Mouse (Mus musculus): ENCODE data around the gene Ikzf2. TPM values are rescaled to one million over a fixed set of nuclear protein-coding genes. Genes with fewer than 3 reads are reported as not detected.

The Ikzf2 gene
- polyA plus RNA-seq, 1 experiment from 2014 or later: 1.7 TPM

- 2% methylated on average over 11 of the region's 11 CpGs for WGBS
- peak; percentile 24 for DNase-seq (ENCODE audit: low spot score)
- H3K4me2 ChIP-seq (ENCODE audit: low read length): peak overlapping the region; percentile 63
Observed at GRCm38 (mm10) chr1:69685049-69685889, 1.8 kb downstream of the Ikzf2 start.

GRCm38 (mm10) chr1:69684280-69685040 is 2.6 kb downstream of the Ikzf2 start:
- 0 out of 2 replicates have a peak overlapping the region, but pooled peaks have one; percentile 60 for H3K27ac ChIP-seq
- H3K9me3 ChIP-seq (replicated peaks; ENCODE audit: low read length): no peaks in the 10 kb centered on the region
- H3K27me3 ChIP-seq (ENCODE audit: insufficient read depth, low read length): no peaks in the 10 kb centered on the region
- ATAC-seq (replicated peaks; ENCODE audit: low FRiP score, low read depth): no peak
- H3K9ac ChIP-seq (ENCODE audit: low read depth, low read length): no peak overlapping the region
- H3K36me3 ChIP-seq (ENCODE audit: insufficient read depth, low read length): no peaks in the 10 kb centered on the region
- 29% methylated on average over 13 of the region's 13 CpGs for WGBS
- H3K4me1 ChIP-seq (replicated peaks; ENCODE audit: insufficient read depth, low read length): 0 out of 2 replicates have a peak, but pooled peaks cover 2% of the 10 kb centered on the region
- peak overlapping the region; percentile 63 for H3K4me2 ChIP-seq (ENCODE audit: low read length)
- TF ChIP-seq CTCF (IDR thresholded peaks at IDR 0.05; ENCODE audit: low read depth): no peak
- peak overlapping the region; percentile 66 for H3K4me3 ChIP-seq (replicated peaks; ENCODE audit: low read depth, low read length)
- DNase-seq (ENCODE audit: low spot score): no peak

More at GRCm38 (mm10) chr1:69685049-69685889, 1.8 kb downstream of the Ikzf2 start:
- peak overlapping the region; percentile 47; the same call in 1 of the 2 replicates for H3K9ac ChIP-seq (ENCODE audit: low read depth, low read length)
- ATAC-seq (replicated peaks; ENCODE audit: low FRiP score, low read depth): no peak
- H3K27me3 ChIP-seq (ENCODE audit: insufficient read depth, low read length): no peaks in the 10 kb centered on the region
- H3K36me3 ChIP-seq (ENCODE audit: insufficient read depth, low read length): no peaks in the 10 kb centered on the region
- peak overlapping the region; percentile 66 for H3K4me3 ChIP-seq (replicated peaks; ENCODE audit: low read depth, low read length)
- H3K4me1 ChIP-seq (replicated peaks; ENCODE audit: insufficient read depth, low read length): 0 out of 2 replicates have a peak, but pooled peaks cover 2% of the 10 kb centered on the region
- peak overlapping the region; percentile 60 for H3K27ac ChIP-seq
- H3K9me3 ChIP-seq (replicated peaks; ENCODE audit: low read length): no peaks in the 10 kb centered on the region
- TF ChIP-seq CTCF (IDR thresholded peaks at IDR 0.05; ENCODE audit: low read depth): no peak

GRCm38 (mm10) chr1:69683851-69684250 is 3.2 kb downstream of the Ikzf2 start:
- DNase-seq (ENCODE audit: low spot score) (no peak), ATAC-seq (replicated peaks; ENCODE audit: low FRiP score, low read depth) (no peak)
- Histone ChIP-seq H3K27me3 (ENCODE audit: insufficient read depth, low read length) (no peaks in the 10 kb centered on the region), H3K4me3 (replicated peaks; ENCODE audit: low read depth, low read length) (no peak overlapping the region), H3K27ac (no peak overlapping the region), H3K4me2 (ENCODE audit: low read length) (peak overlapping the region; percentile 63; the same call in 1 of the 2 replicates), H3K9me3 (replicated peaks; ENCODE audit: low read length) (no peaks in the 10 kb centered on the region), H3K9ac (ENCODE audit: low read depth, low read length) (no peak overlapping the region), H3K4me1 (replicated peaks; ENCODE audit: insufficient read depth, low read length) (0 out of 2 replicates have a peak, but pooled peaks cover 1% of the 10 kb centered on the region), H3K36me3 (ENCODE audit: insufficient read depth, low read length) (no peaks in the 10 kb centered on the region)
- no peak for TF ChIP-seq CTCF (IDR thresholded peaks at IDR 0.05; ENCODE audit: low read depth)
- 52% methylated on average over 3 of the region's 3 CpGs for WGBS

- H3K4me2 ChIP-seq (ENCODE audit: low read length): no peak overlapping the region
- H3K4me3 ChIP-seq (replicated peaks; ENCODE audit: low read depth, low read length): no peak overlapping the region
- WGBS: 84% methylated on average over 8 of the region's 8 CpGs
- H3K36me3 ChIP-seq (ENCODE audit: insufficient read depth, low read length): no peaks in the 10 kb centered on the region
- ATAC-seq (replicated peaks; ENCODE audit: low FRiP score, low read depth) (no peak), DNase-seq (ENCODE audit: low spot score) (no peak)
- no peaks in the 10 kb centered on the region for H3K9me3 ChIP-seq (replicated peaks; ENCODE audit: low read length)
- H3K27ac ChIP-seq: no peak overlapping the region
- H3K9ac ChIP-seq (ENCODE audit: low read depth, low read length): no peak overlapping the region
- TF ChIP-seq CTCF (IDR thresholded peaks at IDR 0.05; ENCODE audit: low read depth): no peak
- no peaks in the 10 kb centered on the region for H3K27me3 ChIP-seq (ENCODE audit: insufficient read depth, low read length)
- no peaks in the 10 kb centered on the region for H3K4me1 ChIP-seq (replicated peaks; ENCODE audit: insufficient read depth, low read length)
Observed at GRCm38 (mm10) chr1:69683058-69683457, 4.0 kb downstream of the Ikzf2 start.

GRCm38 (mm10) chr1:69682261-69682660 is 4.8 kb downstream of the Ikzf2 start:
- WGBS: 82% methylated on average over 3 of the region's 3 CpGs
- no peak for ATAC-seq (replicated peaks; ENCODE audit: low FRiP score, low read depth)

GRCm38 (mm10) chr1:69681003-69681402 is 6.0 kb downstream of the Ikzf2 start:
- DNase-seq (ENCODE audit: low spot score): no peak
- H3K4me2 ChIP-seq (ENCODE audit: low read length): no peak overlapping the region
- no peak overlapping the region for H3K4me3 ChIP-seq (replicated peaks; ENCODE audit: low read depth, low read length)
- no peak for ATAC-seq (replicated peaks; ENCODE audit: low FRiP score, low read depth)
- TF ChIP-seq CTCF (IDR thresholded peaks at IDR 0.05; ENCODE audit: low read depth): no peak
- H3K27me3 ChIP-seq (ENCODE audit: insufficient read depth, low read length): no peaks in the 10 kb centered on the region
- no peak overlapping the region for H3K9ac ChIP-seq (ENCODE audit: low read depth, low read length)
- H3K9me3 ChIP-seq (replicated peaks; ENCODE audit: low read length): no peaks in the 10 kb centered on the region
- H3K36me3 ChIP-seq (ENCODE audit: insufficient read depth, low read length): no peaks in the 10 kb centered on the region
- H3K4me1 ChIP-seq (replicated peaks; ENCODE audit: insufficient read depth, low read length): no peaks in the 10 kb centered on the region
- H3K27ac ChIP-seq: no peak overlapping the region
- 74% methylated on average over 5 of the region's 5 CpGs for WGBS

More at GRCm38 (mm10) chr1:69682261-69682660, 4.8 kb downstream of the Ikzf2 start:
- H3K27ac ChIP-seq: no peak overlapping the region
- TF ChIP-seq CTCF (IDR thresholded peaks at IDR 0.05; ENCODE audit: low read depth): no peak
- H3K9ac ChIP-seq (ENCODE audit: low read depth, low read length): no peak overlapping the region
- no peaks in the 10 kb centered on the region for H3K9me3 ChIP-seq (replicated peaks; ENCODE audit: low read length)
- no peak for DNase-seq (ENCODE audit: low spot score)
- H3K4me3 ChIP-seq (replicated peaks; ENCODE audit: low read depth, low read length): no peak overlapping the region
- no peaks in the 10 kb centered on the region for H3K4me1 ChIP-seq (replicated peaks; ENCODE audit: insufficient read depth, low read length)
- H3K4me2 ChIP-seq (ENCODE audit: low read length): no peak overlapping the region
- H3K36me3 ChIP-seq (ENCODE audit: insufficient read depth, low read length): no peaks in the 10 kb centered on the region
- H3K27me3 ChIP-seq (ENCODE audit: insufficient read depth, low read length): no peaks in the 10 kb centered on the region

Data from kidney, postnatal 0 days (tissue).